Mouse (Mus musculus): ENCODE results near the gene Scin.

DNA sequence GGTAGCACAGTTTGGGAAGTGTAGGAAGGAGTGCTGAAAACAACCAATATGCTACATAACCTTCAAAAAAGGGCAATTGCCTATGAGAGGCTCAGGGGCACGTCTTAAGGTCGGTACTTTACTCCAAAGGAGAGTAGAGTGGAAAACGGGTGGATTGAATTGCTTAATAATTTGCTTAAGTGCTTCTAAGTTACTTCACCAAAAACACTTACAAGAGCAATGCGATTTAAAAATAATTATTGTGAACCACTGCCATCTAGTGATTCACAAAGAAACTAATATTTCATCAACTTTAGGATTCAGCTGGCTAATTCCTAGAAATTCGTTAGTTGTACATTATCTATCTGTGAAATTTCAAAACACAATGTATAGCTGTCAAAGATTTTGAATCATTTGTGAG lies 60.4 kb downstream of the Scin start:
- TF ChIP-seq POLR2A (IDR thresholded peaks at IDR 0.05; ENCODE audit: borderline replicate concordance, insufficient read depth, low read length), result no peak
- TF ChIP-seq CTCF (IDR thresholded peaks at IDR 0.05; ENCODE audit: borderline replicate concordance, insufficient read depth, low read depth, low read length), result no peak

All from cerebellum, adult 2 months (tissue).